Mouse (Mus musculus) megakaryocyte-erythroid progenitor cell, adult 5-6 weeks (primary cell): ENCODE measurements around the gene Cldn18. TPM values are rescaled to one million over a fixed set of nuclear protein-coding genes. Genes with fewer than 3 reads are reported as not detected.
A peak's percentile ranks its signal among the peaks of the same experiment; 100 is the strongest.

Experiments used
- ATAC-seq: replicated peaks from 2 replicates; pipeline ENCODE4 v1.8.0; 2016; ENCODE audit warnings: mild to moderate bottlenecking, inconsistent platforms; ENCODE audit not compliant: severe bottlenecking, poor library complexity, low FRiP score, low TSS enrichment
- total RNA-seq, 2 experiments: library from RNA; stranded (forward) in 1 of 2; stranded (reverse) in 1 of 2; fragments of 200-1000, 215-1000 nt in 1 of 2; fragments of >200 nt in 1 of 2; fragmentation: Nextera tagmentation in 1 of 2; gene quantifications; 2 replicates each; pipeline ENCODE4 v1.2.3; 2014 to 2017

Gene Cldn18
- total RNA-seq, 2 experiments from 2014 or later = not detected

DNA sequence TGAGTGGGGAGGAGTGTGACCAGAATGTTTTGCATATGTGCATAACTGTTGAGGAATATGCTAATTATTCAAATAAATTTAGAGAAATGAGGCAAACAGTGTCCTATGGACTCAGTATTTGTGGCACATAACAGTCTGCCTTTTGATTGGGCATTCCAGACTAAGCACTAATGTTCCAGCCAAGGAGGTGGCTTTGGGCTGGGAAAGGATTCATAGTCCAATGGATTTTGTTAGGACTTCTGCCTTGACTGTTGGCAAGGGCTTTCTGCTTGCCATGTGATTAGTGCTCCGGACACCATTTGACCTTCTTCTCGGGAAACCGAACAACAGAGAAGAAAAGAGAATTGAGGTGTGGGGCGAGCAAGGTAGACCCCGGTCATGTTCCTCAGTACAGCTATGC lies 27.3 kb downstream of the Cldn18 start:
- ATAC-seq = no peak

DNA sequence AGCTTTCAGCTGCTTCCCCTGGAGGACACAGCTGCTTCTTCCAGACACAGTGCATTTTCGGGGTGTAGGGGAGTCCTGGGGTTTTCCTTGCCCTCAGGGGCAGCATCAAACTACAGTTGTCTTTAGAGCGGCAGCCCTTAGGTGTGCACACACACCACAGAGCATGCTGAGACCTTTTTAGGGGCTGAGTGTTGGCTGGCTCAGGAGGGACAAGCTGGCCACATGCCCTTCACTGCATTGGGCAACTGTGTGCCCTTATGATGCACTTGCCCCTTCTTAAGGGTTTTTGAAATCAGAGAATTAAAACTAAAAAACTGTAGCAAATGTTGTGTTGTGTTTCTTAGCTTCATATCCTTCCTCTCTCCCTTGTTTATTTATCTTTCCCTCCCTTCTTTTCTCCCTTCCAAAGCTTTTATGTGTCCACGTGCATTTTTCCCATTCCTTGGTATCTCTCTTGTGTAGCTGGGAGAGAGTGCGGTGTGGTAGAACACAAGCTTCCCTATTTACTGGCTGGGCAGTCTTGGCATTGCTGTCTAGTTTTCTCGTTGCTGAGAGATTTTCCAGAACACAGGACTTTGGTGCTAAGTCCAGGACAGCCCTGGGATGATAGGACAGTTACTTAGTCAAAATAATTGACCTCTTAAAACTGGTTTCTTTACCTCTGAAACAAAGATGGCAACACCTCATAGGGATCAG lies 31.4 kb downstream of the Cldn18 start:
- no peak for ATAC-seq

DNA sequence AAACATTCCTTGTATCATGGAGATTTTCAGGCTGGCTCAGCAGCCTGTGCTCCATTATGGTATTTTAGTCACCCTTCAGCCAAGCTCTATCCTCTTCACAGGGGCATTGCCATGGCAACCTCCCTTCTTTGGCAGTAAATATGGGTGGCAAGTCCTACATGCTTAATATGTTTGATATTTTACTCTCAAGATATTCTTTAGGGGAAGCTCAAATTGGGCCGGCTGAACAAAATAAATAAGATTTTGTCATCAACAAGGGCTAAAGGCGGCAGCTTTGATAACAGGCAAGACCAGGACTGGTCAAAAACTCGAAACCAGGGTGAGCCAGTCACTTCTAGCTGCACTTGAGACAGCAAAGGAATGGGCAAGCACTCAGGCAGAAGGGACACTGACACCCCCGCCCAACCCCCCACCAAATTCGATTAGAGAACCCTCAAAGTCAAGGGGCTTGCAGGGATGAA lies 32.0 kb downstream of the Cldn18 start:
- no peak for ATAC-seq

DNA sequence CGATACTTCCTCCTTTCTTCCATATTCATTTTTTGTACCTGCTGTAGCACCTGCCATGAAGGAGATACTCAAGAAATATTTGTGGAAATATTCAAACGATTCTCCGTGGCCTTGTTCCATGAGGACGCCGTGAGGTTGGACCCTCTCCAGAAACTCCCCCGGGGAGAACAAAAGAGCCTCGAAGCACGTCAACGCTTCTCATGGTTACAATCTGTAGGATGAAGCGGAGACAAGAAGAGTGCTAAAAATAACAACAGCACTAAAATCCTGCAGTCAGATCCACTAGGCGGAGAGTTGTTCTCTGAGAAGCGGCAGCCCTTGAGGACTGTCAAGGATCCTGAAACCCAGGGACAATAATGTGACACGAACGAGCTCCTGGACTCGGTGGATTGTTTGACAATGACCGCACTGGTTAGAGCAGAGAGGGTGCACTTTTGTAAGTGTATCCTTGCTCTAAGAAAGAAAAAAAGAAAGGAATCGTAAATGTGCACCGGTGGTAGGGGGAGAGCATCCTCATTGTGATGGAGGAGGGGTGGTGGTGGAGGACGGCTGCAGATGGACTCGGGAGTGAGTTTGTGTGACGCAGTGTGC lies 35.0 kb downstream of the Cldn18 start:
- ATAC-seq = no peak

DNA sequence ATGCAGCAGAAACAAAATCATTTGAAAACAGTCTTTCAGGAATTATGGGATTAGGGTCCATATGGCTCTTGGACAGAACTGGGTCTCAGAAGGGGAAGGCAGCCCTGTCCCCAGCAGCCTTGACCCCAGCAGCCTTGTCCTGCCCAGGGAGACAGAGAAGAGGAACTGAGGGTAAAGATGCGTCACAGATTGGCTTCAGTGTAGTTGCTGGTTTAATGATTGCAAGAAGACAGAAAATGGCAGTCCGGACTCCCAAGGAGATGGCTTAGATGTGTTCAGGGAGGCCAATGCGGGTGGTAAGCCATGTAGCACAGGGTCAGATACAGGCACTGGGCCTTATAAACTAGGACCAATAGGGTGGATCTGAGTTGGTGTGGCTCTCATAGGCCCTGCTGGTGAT lies 41.4 kb downstream of the Cldn18 start:
- ATAC-seq = no peak

DNA sequence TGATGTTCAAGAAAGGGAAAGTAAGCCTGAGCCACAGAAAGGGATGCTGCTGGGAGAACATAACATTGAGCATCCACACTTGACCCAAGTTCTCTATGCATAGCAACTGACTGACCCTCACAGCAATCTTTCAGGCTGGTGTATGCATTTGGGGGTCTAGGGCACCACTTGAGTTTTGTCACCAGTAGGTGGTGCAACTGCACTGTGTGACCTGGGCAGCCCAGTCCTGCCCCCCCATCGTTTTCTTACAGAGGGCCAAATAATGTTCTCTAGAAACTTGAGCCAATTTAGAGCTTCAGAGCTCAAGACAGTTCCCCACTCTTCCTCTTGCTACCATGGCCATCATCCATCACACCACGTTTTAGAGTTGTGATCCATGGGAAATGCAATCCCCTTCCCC lies 45.5 kb downstream of the Cldn18 start:
- ATAC-seq = no peak

DNA sequence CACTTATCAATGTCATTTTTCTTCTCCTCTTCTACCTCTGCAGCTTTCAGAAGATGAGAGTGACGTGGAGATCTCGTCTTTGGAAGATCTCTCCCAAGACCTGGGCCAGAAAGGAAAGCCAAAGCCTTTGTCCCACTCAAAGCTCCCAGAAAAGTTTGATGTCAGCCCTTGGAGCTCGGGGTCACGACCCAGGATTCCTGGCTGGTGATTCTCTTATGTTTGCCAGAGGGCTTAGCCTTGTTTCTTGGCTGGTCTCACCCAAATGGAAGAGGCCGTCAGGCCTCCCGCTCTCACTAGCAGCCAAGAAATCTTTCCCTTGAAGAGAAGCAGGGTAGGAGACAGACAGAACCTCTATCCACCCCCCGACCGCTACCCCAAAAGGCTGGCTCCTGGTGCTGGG lies 49.5 kb downstream of the Cldn18 start:
- ATAC-seq = no peak

DNA sequence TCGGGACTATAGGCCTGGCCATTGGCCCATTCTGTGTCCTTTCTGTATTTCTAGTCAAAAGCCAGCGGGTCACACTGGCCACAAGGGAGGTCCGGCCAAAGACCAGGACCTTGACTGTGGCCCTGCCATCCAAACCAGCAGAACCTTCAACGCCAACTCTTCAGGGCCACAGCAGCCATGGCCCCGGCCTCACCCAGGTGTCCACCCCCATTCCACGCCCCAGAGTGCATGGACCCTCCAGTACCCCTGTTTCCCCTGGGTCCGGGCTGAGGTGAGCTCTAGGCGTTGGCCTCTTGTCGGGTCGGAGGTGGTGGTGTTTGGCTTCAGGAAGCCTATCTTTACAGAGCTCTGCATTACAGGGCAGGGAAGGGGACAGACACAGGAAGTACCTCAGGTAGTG lies 54.2 kb downstream of the Cldn18 start:
- ATAC-seq = no peak

DNA sequence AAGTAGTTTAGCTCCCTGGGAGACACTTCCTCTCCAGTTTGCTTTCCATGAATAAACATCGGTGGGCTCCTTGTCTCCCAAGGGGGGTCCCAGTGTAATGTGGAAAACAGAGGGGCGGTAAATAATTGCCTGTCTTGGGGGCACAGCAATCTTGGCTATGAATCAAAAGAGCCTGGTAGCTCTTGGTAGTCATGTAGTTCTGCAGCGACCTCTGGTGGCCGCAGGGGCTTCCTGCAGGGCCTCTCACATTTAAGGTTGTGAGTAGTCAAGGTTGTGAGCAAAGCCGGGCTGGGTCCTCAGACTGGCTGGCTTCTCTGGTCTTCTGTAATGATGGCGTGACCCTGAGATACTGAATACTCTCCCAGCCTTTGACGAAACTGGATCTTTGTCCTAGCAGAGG lies 54.7 kb downstream of the Cldn18 start:
- peak; percentile 76 for ATAC-seq

DNA sequence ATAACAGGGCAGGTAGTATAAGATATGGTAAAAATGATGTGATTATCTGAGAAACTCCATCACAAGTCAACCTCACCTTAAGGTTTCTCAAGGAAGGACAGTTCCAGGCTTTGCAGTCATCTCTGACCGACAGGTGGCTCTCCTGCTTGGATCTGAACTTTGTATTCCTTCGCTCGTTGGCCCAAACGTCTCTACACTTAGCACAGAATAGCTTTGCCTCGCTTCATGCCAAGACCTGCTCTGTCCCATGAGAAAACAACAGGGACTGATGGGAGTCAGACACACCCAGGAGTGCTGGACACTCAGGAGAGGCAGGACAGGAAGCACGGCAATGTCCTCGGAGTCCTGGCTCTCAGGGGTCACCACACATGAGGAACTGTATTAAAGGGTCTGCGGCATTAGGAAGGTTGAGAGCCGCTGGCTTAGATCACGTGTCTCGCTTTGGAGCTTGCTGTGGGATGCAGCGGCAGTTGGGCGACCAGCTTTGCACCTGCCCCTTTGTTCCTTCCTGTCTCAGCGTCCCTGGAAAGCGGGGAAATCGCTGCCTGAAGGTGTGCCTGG lies 55.4 kb downstream of the Cldn18 start:
- ATAC-seq = no peak

DNA sequence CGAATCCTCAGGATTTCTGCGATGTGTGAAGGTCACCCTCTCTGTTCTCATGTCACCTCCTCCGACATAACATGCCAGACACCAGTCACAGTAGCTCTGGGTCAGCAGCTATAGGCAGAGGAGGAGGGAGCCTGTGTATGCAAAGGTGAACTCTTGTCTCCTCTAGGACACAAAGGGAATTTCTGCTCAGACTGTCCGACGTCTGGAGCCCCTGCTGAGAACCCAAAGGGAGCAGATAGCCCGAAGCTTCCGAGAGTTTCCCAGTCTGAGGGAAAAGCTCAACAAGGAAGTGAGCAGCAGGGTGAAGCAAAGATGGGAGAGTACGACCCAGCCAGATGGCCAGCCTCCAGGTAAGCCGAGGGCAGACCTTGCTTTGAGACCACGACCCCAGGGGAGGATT lies 56.3 kb downstream of the Cldn18 start:
- no peak for ATAC-seq

DNA sequence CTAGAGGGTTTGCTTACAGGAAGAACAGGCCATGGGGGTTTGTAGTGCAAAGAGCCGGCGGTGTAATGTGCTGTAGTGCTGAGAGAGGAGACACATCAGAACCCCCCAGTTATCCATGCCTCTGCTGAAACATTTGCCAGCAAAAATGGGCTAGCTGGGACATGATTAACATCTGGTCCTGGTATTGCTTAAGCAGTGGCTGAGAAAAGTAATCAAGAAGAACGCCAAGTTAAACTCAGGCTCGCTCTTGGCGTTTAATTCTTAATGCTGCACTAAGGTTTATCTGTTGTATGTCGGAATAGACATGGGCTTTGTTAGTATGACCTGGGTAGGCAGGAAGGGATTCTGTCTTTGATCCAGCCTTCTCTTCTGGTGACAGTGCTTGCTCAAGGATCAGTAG lies 71.0 kb downstream of the Cldn18 start:
- no peak for ATAC-seq

DNA sequence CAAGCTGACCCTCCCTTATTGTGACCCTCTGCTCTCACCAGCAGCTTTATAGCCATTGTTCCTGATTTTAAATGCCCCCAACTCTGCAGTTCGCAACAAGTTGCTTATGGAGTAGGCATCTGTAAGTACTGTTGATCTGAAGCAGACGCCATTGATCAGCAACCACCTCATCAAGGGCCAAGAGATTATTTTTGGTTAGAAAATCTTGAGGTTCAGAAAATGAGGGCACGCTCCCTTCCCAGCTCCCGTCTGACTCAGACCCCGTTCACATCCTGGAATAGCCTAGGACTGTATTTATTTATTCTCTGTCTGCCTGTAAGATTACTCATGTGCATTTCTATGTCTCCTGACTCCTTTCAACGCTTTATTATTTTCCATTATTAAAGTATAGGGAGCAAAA lies 71.7 kb downstream of the Cldn18 start:
- ATAC-seq = no peak

DNA sequence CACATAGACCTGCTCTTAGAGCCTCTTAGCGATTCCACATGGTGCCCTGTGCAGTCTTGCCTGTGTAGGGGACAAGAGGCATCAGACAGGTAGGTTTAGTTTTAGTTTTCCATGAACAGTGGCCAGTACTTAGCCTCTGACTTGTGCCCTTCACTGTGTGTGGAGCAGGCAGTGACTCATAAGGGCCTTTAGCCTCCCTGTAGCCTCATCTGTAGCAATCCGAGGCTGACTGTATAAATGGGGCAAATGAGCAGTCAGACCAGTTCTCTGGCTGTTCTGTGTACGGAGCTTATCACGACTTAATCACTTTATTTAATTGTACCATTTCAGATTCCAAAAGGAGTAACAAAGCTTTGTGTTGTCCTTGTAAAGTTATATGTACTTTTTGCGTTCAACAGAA lies 77.1 kb downstream of the Cldn18 start:
- ATAC-seq = no peak

Other genes with a start within 250 kb of the Cldn18 start
- 25.3 and 33.9 TPM in 2 replicates for gene Armc8, start 148.4 kb downstream of the Cldn18 start, total RNA-seq (2014; fragmentation: Nextera tagmentation)
- 24.7 and 33.1 TPM in 2 replicates for gene Armc8, start 148.4 kb downstream of the Cldn18 start, total RNA-seq (2017)
- gene Dbr1, start 141.5 kb downstream of the Cldn18 start, total RNA-seq (2014; fragmentation: Nextera tagmentation) = 21.9 and 34.7 TPM in 2 replicates
- 53.6 and 67.5 TPM in 2 replicates for gene Dbr1, start 141.5 kb downstream of the Cldn18 start, total RNA-seq (2017)
- gene A4gnt, start 104.8 kb downstream of the Cldn18 start, total RNA-seq (2014; fragmentation: Nextera tagmentation) = not detected in 2 replicates
- not detected in 2 replicates for gene A4gnt, start 104.8 kb downstream of the Cldn18 start, total RNA-seq (2017)
- gene Dzip1l, start 87.8 kb downstream of the Cldn18 start, total RNA-seq (2014; fragmentation: Nextera tagmentation) = not detected in 2 replicates
- 0.11 TPM in 1 of 2 replicates, not detected in the other for gene Dzip1l, start 87.8 kb downstream of the Cldn18 start, total RNA-seq (2017)
- gene Sox14, start 158.9 kb upstream of the Cldn18 start, total RNA-seq (2014; fragmentation: Nextera tagmentation) = not detected in 2 replicates
- not detected in 2 replicates for gene Sox14, start 158.9 kb upstream of the Cldn18 start, total RNA-seq (2017)